ENCODE assay signal across 25 mouse cellular contexts in the genomic region with DNA sequence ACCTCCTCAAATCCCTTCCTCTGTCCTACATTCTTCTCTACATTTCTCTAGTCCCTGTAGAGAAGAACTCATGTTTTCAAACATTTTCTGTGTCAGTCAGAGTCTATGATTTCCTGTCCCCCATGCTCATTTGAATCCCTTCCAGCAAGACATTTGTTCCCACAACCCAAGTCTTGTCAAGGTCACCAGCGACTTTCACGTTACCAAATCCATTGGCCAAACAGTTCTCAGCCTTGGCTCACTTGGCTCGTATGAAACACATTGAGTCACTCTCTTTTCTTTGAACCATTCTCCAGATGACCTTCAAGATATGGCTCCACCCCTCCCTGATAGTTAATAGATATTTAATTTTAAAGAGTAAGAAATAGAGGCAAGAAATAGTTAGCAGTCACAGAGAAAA. TPM values are rescaled to one million over a fixed set of nuclear protein-coding genes. Genes with fewer than 3 reads are reported as not detected.
DNase-seq lines count a peak whose midpoint lies in the region; ATAC-seq lines count a peak whose summit lies in the region.
"Had no signal": no experiment of that assay in that cellular context is flagged by ENCODE, and none has a peak within 500 bp of the region (broad histone marks: within the 10 kb centered on the region; RNA-seq: fewer than 3 reads in every experiment).

No protein-coding gene starts in this region.

- 0 out of 2 replicates have a peak, but pooled peaks cover 1% of the 10 kb centered on the region for H3K4me1 ChIP-seq in limb, embryonic 11.5 days (ENCODE audit: control insufficient read depth, insufficient read depth, low read length)
- H3K4me1 ChIP-seq in limb, embryonic 10.5 days = peaks cover 16% of the 10 kb centered on the region
- H3K4me1 ChIP-seq: intestine, embryonic 15.5 days had no signal

- WGBS in limb, embryonic 11.5 days = 83% methylated on average over 3 of the region's 3 CpGs
- WGBS in limb, embryonic 10.5 days = 91% methylated on average over 3 of the region's 3 CpGs

- no peak overlapping the region for H3K4me2 ChIP-seq in limb, embryonic 11.5 days (ENCODE audit: low read depth, severe bottlenecking)
- H3K4me2 ChIP-seq: embryonic facial prominence, embryonic 12.5 days; forebrain, embryonic 13.5 days; hindbrain, embryonic 13.5 days; intestine, embryonic 15.5 days had no signal

- no peaks in the 10 kb centered on the region for H3K36me3 ChIP-seq in limb, embryonic 11.5 days (ENCODE audit: control insufficient read depth, insufficient read depth, low read length)
- no peaks in the 10 kb centered on the region for H3K36me3 ChIP-seq in limb, embryonic 10.5 days
- H3K36me3 ChIP-seq: embryonic facial prominence, embryonic 12.5 days; G1E; hindbrain, embryonic 13.5 days; intestine, embryonic 15.5 days had no signal

- DNase-seq in adrenal gland, adult (ENCODE audit: inconsistent age in 2 of 2, low spot score in 1 of 2) = peak; percentile 77 to 90
- no peak for DNase-seq in adrenal gland, postnatal 4 days (ENCODE audit: low spot score in 2 of 2)
- peak; percentile 15 for DNase-seq in limb, embryonic 11.5 days (ENCODE audit: low spot score)
- no peak for DNase-seq in limb, embryonic 10.5 days (ENCODE audit: low spot score)
- DNase-seq in adrenal gland, adult 8-10 months = peak; percentile 67
- peak; percentile 66 to 67 for DNase-seq in adrenal gland, postnatal 36 days
- no peak for DNase-seq in ovary, postnatal 10 days (ENCODE audit: low spot score)
- DNase-seq: B cell, adult 2 months; cerebellum, adult 11-12 months; cerebellum, adult 9-10 months; cerebellum, postnatal 25 days; forebrain, postnatal 0 days; gastrocnemius, postnatal 36 days; heart, postnatal 14 days had no signal

- no peaks in the 10 kb centered on the region for H3K27me3 ChIP-seq in limb, embryonic 11.5 days (ENCODE audit: control insufficient read depth, insufficient read depth, low read length)
- H3K27me3 ChIP-seq in limb, embryonic 10.5 days (ENCODE audit: low read depth, poor library complexity, severe bottlenecking) = no peaks in the 10 kb centered on the region
- H3K27me3 ChIP-seq: embryonic facial prominence, embryonic 12.5 days; forebrain, embryonic 13.5 days; hindbrain, embryonic 13.5 days; intestine, embryonic 15.5 days had no signal

- H3K27ac ChIP-seq in limb, embryonic 11.5 days (replicated peaks; ENCODE audit: low read depth, low read length) = no peak overlapping the region
- no peak overlapping the region for H3K27ac ChIP-seq in limb, embryonic 10.5 days
- H3K27ac ChIP-seq: embryonic facial prominence, embryonic 12.5 days; forebrain, embryonic 13.5 days; hindbrain, embryonic 13.5 days; intestine, embryonic 15.5 days had no signal

- no peak for ATAC-seq in limb, embryonic 11.5 days (ENCODE audit: insufficient number of reproducible peaks, low FRiP score, low TSS enrichment, low read depth)
- no peak for ATAC-seq in megakaryocyte progenitor cell, adult 5-6 weeks (replicated peaks; ENCODE audit: poor library complexity)
- ATAC-seq: CD4-positive, CD25-positive, alpha-beta regulatory T cell, adult 4 months; forebrain, embryonic 13.5 days; forebrain, postnatal 0 days; intestine, embryonic 15.5 days had no signal

- H3K9ac ChIP-seq in limb, embryonic 11.5 days (ENCODE audit: low read length) = no peak overlapping the region
- H3K9ac ChIP-seq: embryonic facial prominence, embryonic 12.5 days; forebrain, embryonic 13.5 days; forebrain, postnatal 0 days; hindbrain, embryonic 13.5 days; intestine, embryonic 15.5 days had no signal

- H3K9me3 ChIP-seq in limb, embryonic 11.5 days (ENCODE audit: control insufficient read depth, low read length) = no peaks in the 10 kb centered on the region
- no peaks in the 10 kb centered on the region for H3K9me3 ChIP-seq in limb, embryonic 10.5 days (replicated peaks)
- H3K9me3 ChIP-seq: embryonic facial prominence, embryonic 12.5 days; forebrain, embryonic 13.5 days; G1E; hindbrain, embryonic 13.5 days; intestine, embryonic 15.5 days had no signal

- no peak overlapping the region for H3K4me3 ChIP-seq in limb, embryonic 11.5 days (ENCODE audit: low read depth, low read length)
- H3K4me3 ChIP-seq in limb, embryonic 10.5 days = no peak overlapping the region
- H3K4me3 ChIP-seq: embryonic facial prominence, embryonic 12.5 days; forebrain, embryonic 13.5 days; hindbrain, embryonic 13.5 days; intestine, embryonic 15.5 days had no signal

RNA-seq across cellular contexts. Expression of gene Erv3, which starts 55.7 kb away (rescaled TPM):
- not detected for total RNA-seq in adrenal gland, postnatal 4 days (2021)
- polyA plus RNA-seq in limb, embryonic 11.5 days (2014; fragmentation: Nextera tagmentation; extraction: Ambion mirVana) = not detected in 2 replicates
- polyA plus RNA-seq in limb, embryonic 10.5 days (2016; fragmentation: Nextera tagmentation; extraction: Ambion mirVana) = not detected in 2 replicates
- total RNA-seq in adrenal gland, adult 8-10 months (2022) = not detected
- not detected for total RNA-seq in adrenal gland, postnatal 36 days (2021)
- total RNA-seq in megakaryocyte progenitor cell, adult 5-6 weeks (2015) = not detected in 2 replicates
- not detected in 2 replicates for total RNA-seq in megakaryocyte progenitor cell, adult 5-6 weeks (2017)
- total RNA-seq: adrenal gland, adult 18-20 months; forebrain, postnatal 0 days; gastrocnemius, adult 18-20 months; gastrocnemius, postnatal 36 days; heart, postnatal 14 days; hematopoietic stem cell, adult 5-6 weeks had no signal
- polyA plus RNA-seq: CD4-positive, CD25-positive, alpha-beta regulatory T cell, adult 4 months; embryonic facial prominence, embryonic 12.5 days; forebrain, embryonic 13.5 days; heart, embryonic 14.5 days; hindbrain, embryonic 13.5 days; intestine, embryonic 15.5 days had no signal

Comparison
In these comparisons a context has a peak if more than half of its experiments do, and no peak if none do; other contexts are left out.
1. DNase-seq: peak in adrenal gland, adult (2 of 2), limb, embryonic 11.5 days (single experiment), adrenal gland, adult 8-10 months (single experiment) and adrenal gland, postnatal 36 days (2 of 2); none in adrenal gland, postnatal 4 days (0 of 2), limb, embryonic 10.5 days (single experiment) and ovary, postnatal 10 days (single experiment).